Mouse (Mus musculus) hindbrain, embryonic 16.5 days (tissue): Measurements from ENCODE around the gene Car15. TPM values are rescaled to one million over a fixed set of nuclear protein-coding genes. Genes with fewer than 3 reads are reported as not detected.

Experiments used
- ATAC-seq: fragments of 200-750 bp; cut with Nextera tagmentation; 2 replicates; pipeline ENCODE4 v1.8.0; 2017; ENCODE audit warnings: moderate TSS enrichment, moderate library complexity
- H3K27ac ChIP-seq: fragments of 300-500 bp; sonication (generic); 2 replicates; pipeline ENCODE4 v1.5.1; 2014; ENCODE audit warnings: low read depth, mild to moderate bottlenecking, control low read depth, low read length, moderate library complexity
- H3K27me3 ChIP-seq: fragments of 300-500 bp; sonication (generic); replicated peaks from 2 replicates; pipeline ENCODE4 v1.6.1; 2014; ENCODE audit warnings: low read length; ENCODE audit not compliant: control insufficient read depth, insufficient read depth
- H3K36me3 ChIP-seq: fragments of 300-500 bp; sonication (generic); 2 replicates; pipeline ENCODE4 v1.6.1; 2014; ENCODE audit warnings: mild to moderate bottlenecking, low read length, moderate library complexity, mixed read lengths; ENCODE audit not compliant: control insufficient read depth, insufficient read depth
- H3K4me1 ChIP-seq: fragments of 300-500 bp; sonication (generic); 2 replicates; pipeline ENCODE4 v1.6.1; 2014; ENCODE audit warnings: low read depth, low read length; ENCODE audit not compliant: control insufficient read depth, insufficient read depth
- H3K4me2 ChIP-seq: fragments of 300-500 bp; sonication (generic); 2 replicates; pipeline ENCODE4 v1.6.1; 2014; ENCODE audit warnings: mild to moderate bottlenecking, low read length, control low read depth, moderate library complexity
- H3K4me3 ChIP-seq: fragments of 300-500 bp; sonication (generic); 2 replicates; pipeline ENCODE4 v1.5.1; 2014; ENCODE audit warnings: mild to moderate bottlenecking, low read length, control low read depth, moderate library complexity
- H3K9ac ChIP-seq: fragments of 300-500 bp; sonication (generic); 2 replicates; pipeline ENCODE4 v1.6.1; 2014; ENCODE audit warnings: low read depth, mild to moderate bottlenecking, control low read depth, low read length, moderate library complexity
- H3K9me3 ChIP-seq: fragments of 300-500 bp; sonication (generic); 2 replicates; pipeline ENCODE4 v1.6.1; 2014; ENCODE audit warnings: mild to moderate bottlenecking, low read length, moderate library complexity; ENCODE audit not compliant: control insufficient read depth
- WGBS: fragments of 180-500 bp; shearing (Covaris S2); extraction: QIAGEN DNeasy Blood & Tissue Kit; methylation state at CpG from one replicate; pipeline ENCODE4 v1.1.7; 2014; 5-methylcytosine and 5-hydroxymethylcytosine counted together
- polyA plus RNA-seq: library from polyadenylated mRNA; unstranded; fragments of >200 nt; fragmentation: Nextera tagmentation; extraction: Ambion mirVana; gene quantifications from 2 replicates; pipeline ENCODE4 v1.2.1, GENCODE M21; 2015

The Car15 gene
- polyA plus RNA-seq, 1 experiment from 2014 or later = 3.8 TPM

GRCm38 (mm10) chr16:17807192-17808009 lies 30.8 kb downstream of the Car15 start:
- ATAC-seq = peak; percentile 87
- Histone ChIP-seq H3K27me3 (peaks cover 28% of the 10 kb centered on the region), H3K4me3 (peak overlapping the region; percentile 73), H3K27ac (peak overlapping the region; percentile 89), H3K4me2 (peak overlapping the region; percentile 97), H3K9ac (peak overlapping the region; percentile 92), H3K4me1 (peaks cover 47% of the 10 kb centered on the region), H3K9me3 (no peaks in the 10 kb centered on the region), H3K36me3 (no peaks in the 10 kb centered on the region)
- WGBS = 2% methylated on average over 60 of the region's 73 CpGs

- Histone ChIP-seq H3K4me1 (peaks cover 50% of the 10 kb centered on the region), H3K9me3 (no peaks in the 10 kb centered on the region), H3K36me3 (no peaks in the 10 kb centered on the region), H3K27ac (peak overlapping the region; percentile 89), H3K27me3 (peaks cover 34% of the 10 kb centered on the region), H3K4me2 (peak overlapping the region; percentile 97), H3K9ac (peak overlapping the region; percentile 92), H3K4me3 (peak overlapping the region; percentile 73)
- WGBS = 2% methylated on average over 49 of the region's 50 CpGs
- ATAC-seq = peak; percentile 26
These were observed 31.5 kb downstream of the Car15 start for GRCm38 (mm10) chr16:17806581-17807191.

- Histone ChIP-seq H3K4me2 (no peak overlapping the region; the same call in 1 of the 2 replicates), H3K27ac (no peak overlapping the region), H3K27me3 (peaks cover 49% of the 10 kb centered on the region), H3K4me3 (peak overlapping the region; percentile 32; the same call in 1 of the 2 replicates), H3K4me1 (peaks cover 50% of the 10 kb centered on the region), H3K9ac (no peak overlapping the region), H3K9me3 (no peaks in the 10 kb centered on the region), H3K36me3 (no peaks in the 10 kb centered on the region)
- 10% methylated on average over 7 of the region's 7 CpGs for WGBS
- no peak for ATAC-seq
These were observed 33.2 kb downstream of the Car15 start for GRCm38 (mm10) chr16:17804982-17805381.

GRCm38 (mm10) chr16:17804449-17804912 lies 33.7 kb downstream of the Car15 start:
- no peak for ATAC-seq
- H3K36me3 ChIP-seq = no peaks in the 10 kb centered on the region
- H3K9me3 ChIP-seq = no peaks in the 10 kb centered on the region
- peak overlapping the region; percentile 48 for H3K9ac ChIP-seq
- H3K4me3 ChIP-seq = peak overlapping the region; percentile 32
- H3K4me2 ChIP-seq = peak overlapping the region; percentile 55
- no peak overlapping the region for H3K27ac ChIP-seq
- peaks cover 46% of the 10 kb centered on the region for H3K4me1 ChIP-seq
- WGBS = 4% methylated on average over 33 of the region's 33 CpGs
- peaks cover 54% of the 10 kb centered on the region for H3K27me3 ChIP-seq

- peak overlapping the region; percentile 48; the same call in 1 of the 2 replicates for H3K9ac ChIP-seq
- no peak for ATAC-seq
- H3K4me1 ChIP-seq = peaks cover 42% of the 10 kb centered on the region
- no peak overlapping the region for H3K27ac ChIP-seq
- H3K4me2 ChIP-seq = peak overlapping the region; percentile 75
- peak overlapping the region; percentile 43 for H3K4me3 ChIP-seq
- 9% methylated on average over 33 of the region's 33 CpGs for WGBS
- H3K36me3 ChIP-seq = no peaks in the 10 kb centered on the region
- peaks cover 60% of the 10 kb centered on the region for H3K27me3 ChIP-seq
- no peaks in the 10 kb centered on the region for H3K9me3 ChIP-seq
These were observed 34.3 kb downstream of the Car15 start for GRCm38 (mm10) chr16:17803675-17804448.

DNA sequence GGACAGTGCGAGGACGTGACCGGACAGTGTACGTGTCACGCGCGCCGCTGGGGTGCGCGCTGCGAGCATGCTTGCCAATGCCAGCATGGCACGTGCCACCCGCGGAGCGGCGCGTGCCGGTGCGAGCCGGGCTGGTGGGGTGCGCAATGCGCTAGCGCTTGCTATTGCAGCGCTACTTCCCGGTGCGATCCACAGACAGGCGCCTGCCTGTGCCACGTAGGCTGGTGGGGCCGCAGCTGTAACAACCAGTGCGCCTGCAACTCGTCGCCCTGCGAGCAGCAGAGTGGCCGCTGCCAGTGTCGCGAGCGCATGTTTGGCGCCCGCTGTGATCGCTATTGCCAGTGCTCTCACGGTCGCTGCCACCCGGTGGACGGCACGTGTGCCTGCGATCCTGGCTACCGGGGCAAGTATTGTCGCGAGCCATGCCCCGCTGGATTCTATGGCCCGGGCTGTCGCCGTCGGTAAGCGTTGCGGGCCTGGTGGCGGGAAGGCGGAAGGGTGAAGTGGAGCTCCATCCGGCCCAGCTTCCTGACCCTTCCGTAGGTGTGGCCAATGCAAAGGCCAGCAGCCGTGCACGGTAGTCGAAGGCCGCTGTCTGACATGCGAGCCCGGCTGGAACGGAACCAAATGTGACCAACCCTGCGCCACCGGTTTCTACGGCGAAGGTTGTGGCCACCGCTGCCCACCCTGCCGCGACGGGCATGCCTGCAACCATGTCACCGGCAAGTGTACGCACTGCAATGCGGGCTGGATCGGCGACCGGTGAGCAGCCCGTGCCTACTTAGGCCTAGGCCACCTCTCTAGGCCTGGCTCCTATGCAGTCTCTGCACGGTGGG lies 35.1 kb downstream of the Car15 start:
- Histone ChIP-seq H3K4me1 (peaks cover 45% of the 10 kb centered on the region), H3K27me3 (peaks cover 63% of the 10 kb centered on the region), H3K4me2 (peak overlapping the region; percentile 75), H3K36me3 (no peaks in the 10 kb centered on the region), H3K9ac (peak overlapping the region; percentile 55), H3K9me3 (no peaks in the 10 kb centered on the region), H3K4me3 (peak overlapping the region; percentile 43), H3K27ac (no peak overlapping the region)
- 0 out of 2 replicates have a peak, but pooled peaks have one; percentile 9 for ATAC-seq
- WGBS = 4% methylated on average over 80 of the region's 83 CpGs

GRCm38 (mm10) chr16:17802456-17802838 lies 35.7 kb downstream of the Car15 start:
- H3K27me3 ChIP-seq = peaks cover 63% of the 10 kb centered on the region
- 6% methylated on average over 18 of the region's 18 CpGs for WGBS
- peak overlapping the region; percentile 75 for H3K4me2 ChIP-seq
- H3K9ac ChIP-seq = peak overlapping the region; percentile 55
- no peaks in the 10 kb centered on the region for H3K9me3 ChIP-seq
- no peaks in the 10 kb centered on the region for H3K36me3 ChIP-seq
- no peak overlapping the region for H3K27ac ChIP-seq
- peaks cover 42% of the 10 kb centered on the region for H3K4me1 ChIP-seq
- peak overlapping the region; percentile 43 for H3K4me3 ChIP-seq
- ATAC-seq = no peak

DNA sequence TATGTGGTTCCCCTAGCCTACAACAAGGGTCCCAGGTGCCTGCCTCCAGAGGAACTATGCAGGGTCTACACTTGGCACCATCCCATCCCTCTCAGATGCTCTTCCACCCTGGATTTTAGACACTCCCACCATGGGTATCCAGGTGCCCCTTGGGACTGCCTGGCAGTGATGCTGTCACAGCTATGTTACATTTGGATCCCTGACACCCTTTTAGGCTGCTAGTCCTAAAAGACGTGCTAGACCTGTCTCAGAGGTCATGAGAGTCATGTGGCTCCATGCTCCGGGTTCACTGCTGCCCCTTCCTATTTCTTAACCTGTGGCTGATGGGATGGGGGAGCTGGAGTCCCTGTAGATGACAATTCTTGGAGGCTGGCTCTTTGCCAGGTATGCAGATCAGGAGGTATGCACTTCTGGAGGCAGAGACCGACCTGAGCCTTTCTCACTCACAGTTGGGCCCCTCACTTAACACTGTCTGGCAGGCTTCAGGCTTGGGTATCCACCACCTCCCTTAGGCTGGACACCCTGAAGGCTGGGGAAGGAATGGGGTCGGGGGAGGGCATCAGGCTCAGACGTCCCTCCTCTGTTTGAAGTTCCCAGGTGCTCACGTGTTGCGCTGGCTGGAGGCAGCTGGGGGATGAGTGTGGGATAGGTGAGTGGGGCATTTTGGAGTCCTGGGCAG lies 36.2 kb downstream of the Car15 start:
- Histone ChIP-seq H3K4me2 (peak overlapping the region; percentile 75), H3K27me3 (peaks cover 66% of the 10 kb centered on the region), H3K9ac (no peak overlapping the region), H3K9me3 (no peaks in the 10 kb centered on the region), H3K27ac (no peak overlapping the region), H3K4me1 (peaks cover 45% of the 10 kb centered on the region), H3K4me3 (no peak overlapping the region), H3K36me3 (no peaks in the 10 kb centered on the region)
- 8% methylated on average over 7 of the region's 7 CpGs for WGBS
- ATAC-seq = no peak
